Mouse (Mus musculus): ENCODE results near the gene Cacna1d. TPM values are rescaled to one million over a fixed set of nuclear protein-coding genes. Genes with fewer than 3 reads are reported as not detected.
A peak's percentile ranks its signal among the peaks of the same experiment; 100 is the strongest.

Cacna1d gene
- total RNA-seq, 2 experiments from 2014 or later, result 52.3 to 56.0 TPM

DNA sequence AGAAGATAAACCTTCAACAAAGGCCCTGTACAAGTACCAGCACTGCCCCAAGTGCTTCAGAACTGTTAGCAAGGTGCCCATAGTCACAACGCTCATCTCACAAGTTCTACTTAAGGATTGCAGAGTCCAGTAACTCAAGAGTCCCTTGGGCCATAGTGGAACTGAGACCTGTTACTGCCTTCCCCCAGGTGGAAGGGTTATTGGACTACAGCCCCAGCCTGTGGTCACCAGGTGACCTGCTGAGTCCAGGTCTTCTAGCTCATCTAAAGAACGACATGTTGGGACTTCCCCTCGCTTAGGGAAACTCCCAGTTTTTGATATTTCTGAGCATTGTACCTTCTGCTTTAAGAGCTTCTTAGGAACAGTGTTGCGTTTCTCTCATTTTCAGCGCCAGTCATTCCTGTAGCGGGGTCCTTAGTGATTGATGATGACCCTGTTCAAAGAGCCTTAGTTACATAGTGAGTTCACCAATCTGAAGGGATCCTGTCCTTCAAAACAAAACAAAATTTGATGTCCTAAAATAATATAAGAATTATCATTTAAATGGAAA is 19.0 kb upstream of the Cacna1d start:
- intact Hi-C loops (cut with DNase I), result loop anchor here (10.0 kb wide), 1 partner anchor 515 kb away; no protein-coding TSS in a partner anchor
- TF ChIP-seq CTCF (IDR thresholded peaks at IDR 0.05), result no peak

DNA sequence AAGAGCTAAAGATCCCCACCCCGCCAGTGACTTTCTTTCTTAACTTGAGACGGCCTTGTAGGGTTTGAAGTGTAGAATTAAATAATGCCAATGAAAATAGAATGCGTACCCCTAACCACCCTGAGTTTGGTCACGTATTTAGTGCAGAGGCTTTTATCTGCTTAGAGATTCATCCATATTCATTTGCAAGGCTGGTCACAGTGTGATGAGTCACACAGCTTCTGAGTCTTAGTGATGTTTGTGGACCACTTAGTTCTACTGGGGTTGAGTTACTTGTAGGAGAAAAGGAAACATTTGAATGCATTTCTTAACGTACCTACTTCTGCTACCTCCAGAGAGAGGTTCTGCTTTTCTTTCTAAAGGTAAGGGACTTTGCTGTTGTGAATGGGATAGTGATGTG is 13.7 kb upstream of the Cacna1d start:
- Histone ChIP-seq H3K27ac (no peak overlapping the region), H3K4me3 (no peak overlapping the region)
- intact Hi-C loops (cut with DNase I), result no loop called here
- no peak for TF ChIP-seq CTCF (IDR thresholded peaks at IDR 0.05)
- no peak for DNase-seq (ENCODE audit: extremely low spot score in 1 of 2, low spot score in 2 of 2)

More for the DNA sequence above, 19.0 kb upstream of the Cacna1d start:
- Histone ChIP-seq H3K27ac (no peak overlapping the region), H3K4me3 (no peak overlapping the region)
- DNase-seq (ENCODE audit: extremely low spot score in 1 of 2, low spot score in 2 of 2), result no peak

DNA sequence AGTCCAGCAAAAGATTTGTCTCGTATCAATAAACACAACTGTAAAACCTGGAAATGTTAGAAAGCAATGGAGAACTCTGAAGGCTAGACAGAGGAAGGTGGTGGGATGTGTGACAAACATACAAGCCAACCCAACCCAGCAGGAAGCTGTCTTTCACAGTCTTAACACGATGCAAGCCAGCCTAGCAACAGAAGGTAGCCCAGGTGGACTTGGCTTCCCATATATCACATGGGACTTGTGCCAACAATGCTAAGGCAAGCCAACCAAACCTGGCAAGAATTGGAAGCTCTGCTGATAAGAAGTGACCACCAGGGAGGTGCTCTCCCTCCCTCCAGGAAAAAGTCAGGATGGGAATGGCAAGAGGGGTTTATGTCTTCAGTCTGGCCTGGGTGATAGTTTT is 6.9 kb upstream of the Cacna1d start:
- Histone ChIP-seq H3K27ac (no peak overlapping the region), H3K4me3 (no peak overlapping the region)
- no peak for DNase-seq (ENCODE audit: extremely low spot score in 1 of 2, low spot score in 2 of 2)
- intact Hi-C loops (cut with DNase I), result no loop called here
- no peak for TF ChIP-seq CTCF (IDR thresholded peaks at IDR 0.05)

DNA sequence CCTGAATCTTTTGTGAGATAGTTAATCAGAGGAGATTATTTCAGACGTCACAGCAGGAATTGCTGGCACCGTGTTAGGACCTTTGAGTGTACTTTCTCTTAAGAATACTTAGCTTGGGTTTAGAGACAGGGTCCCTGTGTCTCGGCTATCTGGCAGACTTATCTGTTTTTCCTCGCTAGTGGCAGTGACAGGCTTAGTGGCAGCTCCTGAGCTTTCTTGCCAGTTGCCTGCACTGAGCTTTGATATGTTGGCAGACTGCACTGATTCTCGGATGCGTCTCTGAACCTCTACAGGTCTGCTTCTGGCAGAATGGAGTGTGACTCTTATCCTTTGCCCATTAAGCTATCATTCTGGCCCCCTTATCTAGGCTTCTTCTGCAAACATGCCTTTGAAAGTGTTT is 3.7 kb upstream of the Cacna1d start:
- Histone ChIP-seq H3K27ac (no peak overlapping the region), H3K4me3 (no peak overlapping the region)
- TF ChIP-seq CTCF (IDR thresholded peaks at IDR 0.05), result no peak
- no peak for DNase-seq (ENCODE audit: extremely low spot score in 1 of 2, low spot score in 2 of 2)
- intact Hi-C loops (cut with DNase I), result no loop called here

DNA sequence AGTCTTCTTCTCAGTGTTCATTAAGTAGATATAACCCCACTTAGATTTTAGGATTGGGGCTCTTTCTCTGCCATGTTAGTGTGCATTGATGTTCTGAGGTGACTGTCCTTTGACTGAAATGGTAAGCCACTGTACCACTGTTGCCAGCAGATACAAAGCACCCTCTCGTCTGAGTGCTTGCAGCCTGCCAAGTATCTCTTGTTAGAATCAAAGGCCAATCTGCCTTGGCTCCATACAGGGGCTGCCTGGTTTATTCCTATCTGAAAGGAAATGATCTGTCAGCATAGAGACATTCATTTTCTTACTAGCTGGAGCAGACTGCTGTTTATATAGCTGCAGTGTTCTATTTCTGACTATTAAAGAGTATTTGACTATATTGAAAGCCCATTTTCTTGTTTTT is 2.0 kb upstream of the Cacna1d start:
- Histone ChIP-seq H3K27ac (no peak overlapping the region), H3K4me3 (no peak overlapping the region)
- no peak for TF ChIP-seq CTCF (IDR thresholded peaks at IDR 0.05)
- intact Hi-C loops (cut with DNase I), result no loop called here
- DNase-seq (ENCODE audit: extremely low spot score in 1 of 2, low spot score in 2 of 2), result no peak

- TF ChIP-seq CTCF (IDR thresholded peaks at IDR 0.05), result peak; percentile 25
- Histone ChIP-seq H3K27ac (peak within 1 kb of the TSS; percentile 93), H3K4me3 (peak within 1 kb of the TSS; percentile 70)
- peak; percentile 95 to 97 for DNase-seq (ENCODE audit: extremely low spot score in 1 of 2, low spot score in 2 of 2)
- intact Hi-C loops (cut with DNase I), result loop anchor here (10.0 kb wide), 1 partner anchor 505 kb away; the partner anchor contains the start of gene Actr8
Measured at GRCm38 (mm10) chr14:30479361-30479948, 11.8 kb downstream of the Cacna1d start, which contains the start of gene Dcp1a. TSS of gene Dcp1a (plus strand) at chr14:30479535.

DNA sequence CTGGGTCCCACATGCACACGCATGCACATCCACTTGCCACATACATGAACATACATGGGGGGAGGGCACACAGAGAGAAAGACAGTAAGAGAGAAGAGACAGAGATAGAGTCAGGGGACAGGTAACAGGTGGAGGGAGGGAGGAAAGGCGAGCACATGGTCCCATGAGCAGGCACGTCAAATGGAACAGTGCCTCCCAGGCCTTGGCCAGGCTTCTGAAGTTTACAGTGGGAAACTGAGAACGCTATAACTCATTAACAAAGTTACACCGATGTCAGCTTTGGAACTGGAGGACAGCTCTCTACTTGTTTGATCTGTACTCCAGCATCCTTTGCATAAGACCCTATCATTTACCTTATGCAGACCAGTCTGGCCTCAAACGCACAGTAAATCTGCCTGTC is 16.8 kb downstream of the Cacna1d start:
- H3K4me3 ChIP-seq, result no peak overlapping the region
- DNase-seq (ENCODE audit: extremely low spot score in 1 of 2, low spot score in 2 of 2), result no peak
- H3K27ac ChIP-seq, result no peak overlapping the region
- intact Hi-C loops (cut with DNase I), result loop anchor here (10.0 kb wide), 1 partner anchor 500 kb away; the partner anchor contains the start of gene Actr8
- no peak for TF ChIP-seq CTCF (IDR thresholded peaks at IDR 0.05)

DNA sequence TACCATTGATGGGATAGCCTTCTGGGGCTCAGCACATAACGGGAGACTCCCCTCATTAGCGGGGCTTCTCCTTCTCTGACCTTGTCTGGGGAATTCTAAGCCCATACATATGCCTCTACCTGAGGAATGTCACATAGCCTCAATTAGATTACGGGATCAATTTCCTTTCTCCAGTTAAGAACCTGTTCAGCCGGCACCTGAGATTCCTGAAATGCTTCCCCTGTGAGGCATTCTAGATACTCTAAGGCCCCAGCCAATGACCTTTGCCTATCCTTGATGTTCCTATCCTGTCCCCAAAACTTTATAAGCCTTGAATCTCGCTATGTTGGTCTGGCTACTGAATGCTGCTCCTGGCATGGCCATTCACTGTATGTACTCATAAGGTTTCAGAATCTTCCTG is 17.6 kb downstream of the Cacna1d start:
- intact Hi-C loops (cut with DNase I), result loop anchor here (10.0 kb wide), 1 partner anchor 499 kb away; the partner anchor contains the start of gene Actr8
- no peak for DNase-seq (ENCODE audit: extremely low spot score in 1 of 2, low spot score in 2 of 2)
- no peak overlapping the region for H3K27ac ChIP-seq
- no peak overlapping the region for H3K4me3 ChIP-seq
- no peak for TF ChIP-seq CTCF (IDR thresholded peaks at IDR 0.05)

DNA sequence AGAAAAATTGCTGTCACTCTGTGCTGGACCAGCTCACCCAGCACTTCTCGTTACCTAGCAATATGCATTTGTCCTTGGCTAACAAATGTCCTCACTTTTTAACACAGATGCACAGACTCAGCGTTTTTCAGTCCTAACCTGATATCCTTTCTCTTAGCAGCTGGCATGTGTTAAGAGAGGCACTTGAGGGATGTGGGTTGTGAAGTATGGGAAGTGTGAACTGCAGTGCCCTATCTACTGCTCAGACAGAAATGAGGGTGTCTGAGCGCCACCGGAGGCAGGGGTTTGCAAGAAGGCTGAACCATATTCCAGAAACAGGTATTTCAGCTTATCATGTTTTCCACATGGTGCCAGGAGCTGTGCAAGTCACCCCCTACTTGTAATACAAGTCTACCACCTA is 27.9 kb downstream of the Cacna1d start:
- H3K27ac ChIP-seq, result no peak overlapping the region
- H3K4me3 ChIP-seq, result no peak overlapping the region
- intact Hi-C loops (cut with DNase I), result no loop called here
- DNase-seq (ENCODE audit: extremely low spot score in 1 of 2, low spot score in 2 of 2), result no peak
- no peak for TF ChIP-seq CTCF (IDR thresholded peaks at IDR 0.05)

- peak; percentile 95 for TF ChIP-seq CTCF (IDR thresholded peaks at IDR 0.05)
- no peak overlapping the region for H3K27ac ChIP-seq
- intact Hi-C loops (cut with DNase I), result loop anchor here (1.0 to 5.0 kb wide), 3 partner anchors 93 to 323 kb away; no protein-coding TSS in a partner anchor
- peak; percentile 79 to 80 for DNase-seq (ENCODE audit: extremely low spot score in 1 of 2, low spot score in 2 of 2)
- no peak overlapping the region for H3K4me3 ChIP-seq
Measured at GRCm38 (mm10) chr14:30459891-30460523, 31.2 kb downstream of the Cacna1d start.

GRCm38 (mm10) chr14:30458820-30459219 is 32.4 kb downstream of the Cacna1d start:
- H3K27ac ChIP-seq, result peak overlapping the region; percentile 72
- intact Hi-C loops (cut with DNase I), result loop anchor here (2.0 to 5.0 kb wide), 2 partner anchors 92 to 106 kb away; no protein-coding TSS in a partner anchor
- no peak for TF ChIP-seq CTCF (IDR thresholded peaks at IDR 0.05)
- no peak overlapping the region for H3K4me3 ChIP-seq
- no peak for DNase-seq (ENCODE audit: extremely low spot score in 1 of 2, low spot score in 2 of 2)

DNA sequence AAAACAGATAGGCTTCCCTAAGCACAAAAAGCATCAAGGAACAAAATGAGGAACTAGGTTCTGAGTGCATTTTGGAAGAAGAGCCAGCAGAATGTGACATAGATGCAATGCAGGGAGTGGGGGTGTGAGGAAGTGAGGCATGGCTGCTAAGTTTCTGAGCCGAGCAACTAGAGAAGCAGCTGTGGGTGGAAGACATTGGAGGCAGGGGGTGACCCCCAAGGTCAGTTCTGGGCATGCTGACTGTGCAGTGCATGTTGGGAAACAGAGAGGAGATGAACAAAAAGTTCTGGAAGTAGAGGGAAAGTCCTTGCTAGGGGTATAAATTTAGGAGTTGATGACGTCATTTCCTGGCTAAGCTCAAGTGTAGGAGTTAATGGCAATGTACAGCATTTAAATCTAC is 33.4 kb downstream of the Cacna1d start:
- intact Hi-C loops (cut with DNase I), result loop anchor here (2.0 to 5.0 kb wide), 2 partner anchors 91 to 105 kb away; no protein-coding TSS in a partner anchor
- peak; percentile 40 to 54 for DNase-seq (ENCODE audit: extremely low spot score in 1 of 2, low spot score in 2 of 2)
- peak overlapping the region; percentile 72 for H3K27ac ChIP-seq
- no peak overlapping the region for H3K4me3 ChIP-seq
- no peak for TF ChIP-seq CTCF (IDR thresholded peaks at IDR 0.05)
